Mouse (Mus musculus) neural tube, embryonic 14.5 days (tissue): ENCODE measurements around the gene Gm43191. TPM values are rescaled to one million over a fixed set of nuclear protein-coding genes. Genes with fewer than 3 reads are reported as not detected.

Source experiments
- ATAC-seq: fragments of 200-750 bp; cut with Nextera tagmentation; 2 replicates; pipeline ENCODE4 v1.8.0; 2017; ENCODE audit warnings: low read depth, mild to moderate bottlenecking, moderate TSS enrichment, moderate library complexity
- H3K27ac ChIP-seq: fragments of 300-500 bp; sonication (generic); 2 replicates; pipeline ENCODE4 v1.5.1; 2014; ENCODE audit warnings: low read depth, mild to moderate bottlenecking, control low read depth, low read length, moderate library complexity, mixed read lengths
- H3K27me3 ChIP-seq: fragments of 300-500 bp; sonication (generic); 2 replicates; pipeline ENCODE4 v1.6.1; 2014; ENCODE audit warnings: low read length; ENCODE audit not compliant: control insufficient read depth, insufficient read depth
- H3K36me3 ChIP-seq: fragments of 300-500 bp; sonication (generic); 2 replicates; pipeline ENCODE4 v1.6.1; 2014; ENCODE audit warnings: low read length, mixed read lengths; ENCODE audit not compliant: control insufficient read depth, insufficient read depth
- H3K4me1 ChIP-seq: fragments of 300-500 bp; sonication (generic); 2 replicates; pipeline ENCODE4 v1.6.1; 2014; ENCODE audit warnings: low read length; ENCODE audit not compliant: control insufficient read depth, insufficient read depth
- H3K4me2 ChIP-seq: fragments of 300-500 bp; sonication (generic); 2 replicates; pipeline ENCODE4 v1.6.1; 2014; ENCODE audit warnings: mild to moderate bottlenecking, low read depth, low read length, control low read depth
- H3K4me3 ChIP-seq: fragments of 300-500 bp; sonication (generic); 2 replicates; pipeline ENCODE4 v1.5.1; 2014; ENCODE audit warnings: low read depth, low read length, control low read depth, mixed read lengths
- H3K9ac ChIP-seq: fragments of 300-500 bp; sonication (generic); replicated peaks from 2 replicates; pipeline ENCODE4 v1.6.1; 2014; ENCODE audit warnings: low read depth, mild to moderate bottlenecking, control low read depth, low read length, mixed read lengths
- H3K9me3 ChIP-seq: fragments of 300-500 bp; sonication (generic); 2 replicates; pipeline ENCODE4 v1.6.1; 2016; ENCODE audit warnings: low read length; ENCODE audit not compliant: control insufficient read depth
- WGBS: fragments of 180-500 bp; shearing (Covaris S2); extraction: QIAGEN DNeasy Blood & Tissue Kit; methylation state at CpG from one replicate; pipeline ENCODE4 v1.1.7; 2014; 5-methylcytosine and 5-hydroxymethylcytosine counted together
- polyA plus RNA-seq: library from polyadenylated mRNA; unstranded; fragments of >200 nt; fragmentation: Nextera tagmentation; extraction: Ambion mirVana; gene quantifications from 2 replicates; pipeline ENCODE4 v1.2.1, GENCODE M21; 2014

Gm43191 gene
- polyA plus RNA-seq = not detected in 2 replicates

GRCm38 (mm10) chr3:116681160-116681559 is at the start of gene Gm43191:
Gene Gm43191, minus strand, starts transcription at chr3:116681260.
- no peak within 1 kb of the TSS for H3K4me2 ChIP-seq
- no peak within 1 kb of the TSS for H3K9ac ChIP-seq
- H3K4me3 ChIP-seq = no peak within 1 kb of the TSS
- H3K36me3 ChIP-seq = no peaks in the 10 kb centered on the region
- no peak within 1 kb of the TSS for H3K27ac ChIP-seq
- whole genome bisulfite sequencing = 91% methylated on average over 1 of the region's 1 CpGs
- H3K9me3 ChIP-seq = no peaks in the 10 kb centered on the region
- H3K27me3 ChIP-seq = no peaks in the 10 kb centered on the region
- H3K4me1 ChIP-seq = no peaks in the 10 kb centered on the region
- ATAC-seq = no peak

DNA sequence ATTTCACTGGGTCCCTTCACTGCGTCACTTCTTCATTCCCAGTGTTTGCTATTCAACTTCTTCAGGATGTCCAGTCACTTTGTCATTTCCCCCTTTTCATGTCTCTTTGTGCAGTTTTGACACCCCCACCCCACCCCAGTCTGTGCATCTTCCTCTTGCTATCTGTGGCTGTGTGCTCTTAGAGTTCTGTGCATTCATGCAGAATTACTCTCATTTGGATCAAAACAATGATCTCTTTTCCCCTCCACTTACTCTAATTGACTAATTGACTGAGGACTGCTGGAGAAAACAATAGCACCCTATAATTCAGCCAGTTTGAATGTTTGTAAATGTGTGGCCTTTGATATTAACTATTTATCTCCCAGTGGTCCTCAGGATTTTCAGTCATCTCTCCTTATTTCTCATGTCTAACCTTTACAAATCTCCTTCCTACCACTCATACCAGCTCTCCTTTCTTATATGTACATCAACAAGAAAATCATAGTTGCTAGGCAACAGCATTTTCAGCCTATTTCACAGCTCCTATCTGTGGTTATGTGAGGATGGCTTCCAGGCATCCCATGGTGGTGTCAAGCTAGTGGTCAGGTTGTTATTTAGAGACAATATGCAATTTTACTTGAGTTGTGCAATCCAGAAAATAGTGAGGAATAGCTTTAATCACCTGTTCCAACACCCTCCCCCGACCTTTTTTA is 48.6 kb upstream of the Gm43191 start:
- Histone ChIP-seq H3K9me3 (no peaks in the 10 kb centered on the region), H3K36me3 (no peaks in the 10 kb centered on the region), H3K4me1 (no peaks in the 10 kb centered on the region), H3K27me3 (no peaks in the 10 kb centered on the region), H3K9ac (no peak overlapping the region), H3K4me3 (no peak overlapping the region), H3K4me2 (no peak overlapping the region), H3K27ac (no peak overlapping the region)
- ATAC-seq = no peak; the same call in 1 of the 2 replicates
- 53% methylated on average over 2 of the region's 2 CpGs for WGBS

DNA sequence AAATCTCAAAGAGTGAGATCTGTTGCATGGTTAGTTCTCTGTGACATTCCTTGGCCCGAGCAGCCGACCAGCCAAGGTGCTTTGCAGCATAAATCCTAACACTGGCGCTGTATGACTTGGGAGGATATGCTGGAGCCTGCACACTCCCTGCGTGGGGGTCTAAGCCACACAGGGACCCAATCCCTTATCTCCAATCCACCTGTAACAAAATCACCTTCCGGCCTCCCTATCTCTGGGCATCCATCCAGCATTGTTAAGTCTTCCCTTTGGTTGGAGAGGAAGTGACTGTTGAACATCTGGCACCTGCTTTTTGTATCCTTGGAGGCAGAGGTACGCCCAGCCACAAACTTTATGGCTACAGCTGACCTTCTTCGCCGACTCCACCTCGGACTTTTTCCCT is 45.7 kb upstream of the Gm43191 start:
- no peaks in the 10 kb centered on the region for H3K36me3 ChIP-seq
- no peak for ATAC-seq
- H3K4me1 ChIP-seq = no peaks in the 10 kb centered on the region
- no peaks in the 10 kb centered on the region for H3K27me3 ChIP-seq
- no peak overlapping the region for H3K9ac ChIP-seq
- H3K4me3 ChIP-seq = no peak overlapping the region
- no peak overlapping the region for H3K4me2 ChIP-seq
- 68% methylated on average over 9 of the region's 9 CpGs for WGBS
- no peaks in the 10 kb centered on the region for H3K9me3 ChIP-seq
- H3K27ac ChIP-seq = no peak overlapping the region

GRCm38 (mm10) chr3:116723496-116724481 is 42.7 kb upstream of the Gm43191 start:
- no peaks in the 10 kb centered on the region for H3K36me3 ChIP-seq
- 60% methylated on average over 10 of the region's 10 CpGs for WGBS
- no peak overlapping the region for H3K4me3 ChIP-seq

GRCm38 (mm10) chr3:116722980-116723379 is 41.9 kb upstream of the Gm43191 start:
- no peak for ATAC-seq
- Histone ChIP-seq H3K27ac (no peak overlapping the region), H3K4me3 (no peak overlapping the region), H3K9me3 (no peaks in the 10 kb centered on the region), H3K27me3 (no peaks in the 10 kb centered on the region), H3K9ac (no peak overlapping the region), H3K36me3 (no peaks in the 10 kb centered on the region), H3K4me2 (no peak overlapping the region), H3K4me1 (no peaks in the 10 kb centered on the region)
- 86% methylated on average over 4 of the region's 4 CpGs for WGBS

More at GRCm38 (mm10) chr3:116723496-116724481, 42.7 kb upstream of the Gm43191 start:
- no peaks in the 10 kb centered on the region for H3K27me3 ChIP-seq
- no peak overlapping the region for H3K9ac ChIP-seq
- H3K27ac ChIP-seq = no peak overlapping the region
- no peaks in the 10 kb centered on the region for H3K9me3 ChIP-seq
- no peak overlapping the region for H3K4me2 ChIP-seq
- ATAC-seq = no peak
- H3K4me1 ChIP-seq = no peaks in the 10 kb centered on the region

DNA sequence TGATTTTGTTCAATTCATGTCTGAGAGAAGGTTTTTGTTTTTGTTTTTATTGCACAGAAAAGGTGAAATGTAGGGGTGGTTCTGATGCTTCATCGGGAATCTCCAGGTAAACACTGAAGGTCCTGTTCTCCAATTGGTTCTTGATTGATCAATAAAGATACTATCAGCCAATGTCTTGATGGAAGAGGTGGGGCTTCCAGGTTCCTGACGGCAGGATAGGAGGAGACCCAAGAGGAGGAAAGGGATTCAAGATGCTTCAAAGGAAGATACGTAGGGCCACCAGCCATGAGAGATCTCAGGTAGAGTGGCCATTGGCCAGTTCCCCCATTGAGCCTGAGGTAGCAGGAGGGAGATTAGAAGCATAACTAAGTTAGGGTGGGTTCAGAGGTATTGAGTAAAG is 37.9 kb upstream of the Gm43191 start:
- 57% methylated on average over 3 of the region's 3 CpGs for WGBS
- Histone ChIP-seq H3K4me3 (no peak overlapping the region), H3K27ac (no peak overlapping the region), H3K27me3 (no peaks in the 10 kb centered on the region), H3K9me3 (no peaks in the 10 kb centered on the region), H3K4me2 (no peak overlapping the region), H3K4me1 (no peaks in the 10 kb centered on the region), H3K36me3 (no peaks in the 10 kb centered on the region), H3K9ac (no peak overlapping the region)
- ATAC-seq = no peak

GRCm38 (mm10) chr3:116713031-116713430 is 32.0 kb upstream of the Gm43191 start:
- Histone ChIP-seq H3K4me2 (peak overlapping the region; percentile 73), H3K4me3 (peak overlapping the region; percentile 93; the same call in 1 of the 2 replicates), H3K9me3 (no peaks in the 10 kb centered on the region), H3K27me3 (no peaks in the 10 kb centered on the region), H3K4me1 (peaks cover 10% of the 10 kb centered on the region; the same call in 1 of the 2 replicates), H3K9ac (no peak overlapping the region), H3K27ac (no peak overlapping the region), H3K36me3 (no peaks in the 10 kb centered on the region)
- no peak for ATAC-seq
- WGBS = 38% methylated on average over 5 of the region's 5 CpGs

- Histone ChIP-seq H3K4me3 (peak within 1 kb of the TSS; percentile 93), H3K9me3 (no peaks in the 10 kb centered on the region), H3K4me1 (peaks cover 10% of the 10 kb centered on the region; the same call in 1 of the 2 replicates), H3K36me3 (no peaks in the 10 kb centered on the region), H3K4me2 (peak within 1 kb of the TSS; percentile 73), H3K27ac (0 out of 2 replicates have a peak within 1 kb of the TSS, but pooled peaks have one; percentile 18), H3K27me3 (no peaks in the 10 kb centered on the region), H3K9ac (peak within 1 kb of the TSS; percentile 94)
- peak; percentile 35 for ATAC-seq
- 3% methylated on average over 8 of the region's 8 CpGs for WGBS
Measured at GRCm38 (mm10) chr3:116712436-116712881, 31.4 kb upstream of the Gm43191 start, which contains the start of gene Slc35a3. Gene Slc35a3, minus strand, starts transcription at chr3:116712831.
